Mouse (Mus musculus): ENCODE results near the gene Rbm39.
A peak's percentile ranks its signal among the peaks of the same experiment; 100 is the strongest.
"Not testable (repeated sequence)": the region's sequence is repeated elsewhere in the genome, so short reads cannot be mapped to it uniquely, and the experiment has no call there.

The Rbm39 gene

GRCm38 (mm10) chr2:156180094-156180821 is at the start of gene Rbm39:
Gene Rbm39, minus strand, starts transcription at chr2:156180238.
- DNase-seq (ENCODE audit: low spot score) = peak; percentile 100

GRCm38 (mm10) chr2:156229171-156229570 is 49.1 kb upstream of the Rbm39 start:
- DNase-seq (ENCODE audit: low spot score) = no peak

GRCm38 (mm10) chr2:156227689-156228088 is 47.7 kb upstream of the Rbm39 start:
- DNase-seq (ENCODE audit: low spot score) = no peak

GRCm38 (mm10) chr2:156224043-156224442 is 44.0 kb upstream of the Rbm39 start:
- no peak for DNase-seq (ENCODE audit: low spot score)

- DNase-seq (ENCODE audit: low spot score) = no peak
Observed at GRCm38 (mm10) chr2:156222100-156222499, 42.1 kb upstream of the Rbm39 start.

GRCm38 (mm10) chr2:156217786-156218185 is 37.7 kb upstream of the Rbm39 start:
- DNase-seq (ENCODE audit: low spot score) = no peak

- DNase-seq (ENCODE audit: low spot score) = no peak
Observed at GRCm38 (mm10) chr2:156203917-156204316, 23.9 kb upstream of the Rbm39 start.

GRCm38 (mm10) chr2:156202848-156203437 is 22.9 kb upstream of the Rbm39 start:
- no peak for DNase-seq (ENCODE audit: low spot score)

- DNase-seq (ENCODE audit: low spot score) = no peak
Observed at GRCm38 (mm10) chr2:156201486-156201885, 21.4 kb upstream of the Rbm39 start.

GRCm38 (mm10) chr2:156199944-156200343 is 19.9 kb upstream of the Rbm39 start:
- DNase-seq (ENCODE audit: low spot score) = no peak

- DNase-seq (ENCODE audit: low spot score) = no peak
Observed at GRCm38 (mm10) chr2:156197129-156197911, 17.3 kb upstream of the Rbm39 start.

- DNase-seq (ENCODE audit: low spot score) = peak; percentile 93
Observed at GRCm38 (mm10) chr2:156196302-156197128, 16.5 kb upstream of the Rbm39 start, which contains the start of gene Phf20. Gene Phf20, plus strand, starts transcription at chr2:156196466.

GRCm38 (mm10) chr2:156194571-156194970 is 14.5 kb upstream of the Rbm39 start:
- no peak for DNase-seq (ENCODE audit: low spot score)

- no peak for DNase-seq (ENCODE audit: low spot score)
Observed at GRCm38 (mm10) chr2:156193066-156193862, 13.2 kb upstream of the Rbm39 start.

GRCm38 (mm10) chr2:156192068-156192467 is 12.0 kb upstream of the Rbm39 start:
- DNase-seq (ENCODE audit: low spot score) = no peak

- DNase-seq (ENCODE audit: low spot score) = no peak
Observed at GRCm38 (mm10) chr2:156191540-156191939, 11.5 kb upstream of the Rbm39 start.

- no peak for DNase-seq (ENCODE audit: low spot score)
Observed at GRCm38 (mm10) chr2:156190004-156190896, 10.2 kb upstream of the Rbm39 start.

GRCm38 (mm10) chr2:156189241-156189640 is 9.2 kb upstream of the Rbm39 start:
- DNase-seq (ENCODE audit: low spot score) = not testable (repeated sequence)

GRCm38 (mm10) chr2:156181592-156181991 is 1.6 kb upstream of the Rbm39 start:
- no peak for DNase-seq (ENCODE audit: low spot score)
